Mouse (Mus musculus) urinary bladder, postnatal 4 days (tissue): ENCODE data around the gene Spint3.
"Not testable (repeated sequence)": the region's sequence is repeated elsewhere in the genome, so short reads cannot be mapped to it uniquely, and the experiment has no call there.

Source experiments
- DNase-seq, 2 experiments: peaks; one replicate each; pipeline ENCODE4 v3.0.0; 2021 to 2022; ENCODE audit warnings: low spot score in 2 of 2

Gene Spint3

GRCm38 (mm10) chr2:164573359-164573758 lies at the start of gene Spint3:
Gene Spint3 (minus strand): TSS chr2:164573459.
- DNase-seq, result not testable (repeated sequence)

- no peak for DNase-seq
Observed at GRCm38 (mm10) chr2:164621775-164622174, 48.5 kb upstream of the Spint3 start.

DNA sequence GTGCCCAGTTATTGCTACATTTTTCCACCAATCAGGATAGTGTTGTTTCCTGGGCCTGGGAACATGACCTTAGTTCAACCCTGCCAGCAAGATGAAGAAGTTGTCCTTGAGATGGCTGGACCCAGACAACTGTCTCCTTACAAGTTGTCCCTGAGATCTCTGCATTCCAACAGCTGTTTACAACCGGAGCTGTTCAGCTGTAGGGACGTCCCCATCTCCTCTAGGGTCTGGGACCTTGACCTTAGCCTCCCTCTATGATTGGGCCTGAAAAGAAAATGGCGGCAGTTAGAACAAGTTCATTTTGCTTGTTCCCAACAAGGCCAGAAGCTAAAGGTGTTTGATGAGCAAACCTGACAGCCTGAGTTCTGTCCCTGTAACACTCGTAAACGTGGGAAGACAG lies 45.8 kb upstream of the Spint3 start:
- DNase-seq, result no peak

GRCm38 (mm10) chr2:164615386-164615785 lies 42.1 kb upstream of the Spint3 start:
- peak in 1 of 2 experiments; percentile 36 for DNase-seq

GRCm38 (mm10) chr2:164613471-164613870 lies 40.2 kb upstream of the Spint3 start, which contains the start of the genes Wfdc6b and Wfdc8:
Gene Wfdc6b (plus strand): TSS chr2:164613522.
Gene Wfdc8 (minus strand): TSS chr2:164613626.
- DNase-seq, result peak; percentile 65 to 71

- DNase-seq, result no peak
Observed at GRCm38 (mm10) chr2:164608781-164609180, 35.5 kb upstream of the Spint3 start.

GRCm38 (mm10) chr2:164604411-164604810 lies 31.2 kb upstream of the Spint3 start:
- no peak for DNase-seq

GRCm38 (mm10) chr2:164603482-164603881 lies 30.2 kb upstream of the Spint3 start:
- DNase-seq, result no peak

GRCm38 (mm10) chr2:164600179-164600578 lies 26.9 kb upstream of the Spint3 start:
- DNase-seq, result no peak

DNA sequence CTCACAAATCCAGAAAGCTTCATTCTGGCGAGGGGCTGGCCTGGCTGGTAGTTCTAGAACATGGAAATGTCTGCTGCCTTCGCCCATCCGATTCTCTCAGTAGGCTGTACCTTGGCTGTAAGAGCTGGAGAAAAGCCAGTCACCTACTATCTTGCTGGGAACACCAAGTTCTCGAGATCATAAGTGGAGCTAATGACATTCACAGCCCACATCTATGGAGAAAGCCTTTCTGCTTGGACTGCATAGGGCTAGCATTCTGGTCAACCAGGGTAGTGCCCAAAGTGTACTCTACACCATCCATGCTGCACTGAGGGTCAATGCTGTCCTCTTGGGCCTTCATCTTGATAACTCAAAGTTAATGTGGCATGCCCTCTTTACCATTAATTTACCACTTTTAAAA lies 20.2 kb upstream of the Spint3 start, which contains the start of gene Eppin:
Eppin (minus strand) TSS at position 101 of the 400 bp plus-strand sequence.
- DNase-seq, result no peak

- no peak for DNase-seq
Observed at GRCm38 (mm10) chr2:164592014-164592413, 18.8 kb upstream of the Spint3 start.

DNA sequence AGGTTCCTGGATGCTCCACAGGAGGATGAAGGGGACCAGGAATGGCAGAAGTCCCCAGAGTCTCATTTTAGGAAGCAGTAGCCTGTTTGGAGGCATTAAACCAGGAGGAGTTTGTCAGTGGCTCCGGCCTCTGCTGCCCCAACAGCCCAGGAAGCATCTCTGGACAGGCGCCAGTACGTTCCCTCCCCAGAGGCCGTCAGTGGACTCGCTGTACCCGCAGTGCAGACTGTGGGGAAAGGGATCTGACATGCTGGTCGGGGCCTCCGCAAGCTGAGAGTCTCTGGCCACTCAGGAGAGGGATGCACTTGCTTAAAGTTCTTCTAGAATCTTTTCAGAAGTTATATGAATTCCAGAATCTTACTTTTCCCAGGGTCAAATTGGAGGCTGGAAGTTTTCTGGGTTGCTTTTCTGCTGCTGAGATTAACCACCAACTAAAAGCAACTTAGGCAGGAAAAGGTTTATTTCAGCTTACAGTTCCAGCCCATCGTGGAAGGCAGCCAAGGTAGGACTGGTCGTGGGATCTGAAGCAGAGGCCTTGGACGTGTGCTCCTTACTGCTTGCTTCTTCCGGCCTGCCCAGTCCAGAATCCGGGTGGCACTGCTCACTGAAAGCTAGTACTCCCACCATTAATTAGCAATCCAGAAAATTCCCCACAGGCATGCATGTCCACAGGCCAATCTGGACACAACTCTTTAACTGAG lies 11.9 kb upstream of the Spint3 start, which contains the start of gene Wfdc6a:
Wfdc6a (minus strand) TSS at position 423 of the 701 bp plus-strand sequence.
- DNase-seq, result not testable (repeated sequence)

GRCm38 (mm10) chr2:164567460-164567859 lies 5.8 kb downstream of the Spint3 start:
- DNase-seq, result no peak

GRCm38 (mm10) chr2:164566997-164567396 lies 6.3 kb downstream of the Spint3 start:
- DNase-seq, result no peak

GRCm38 (mm10) chr2:164564346-164564745 lies 8.9 kb downstream of the Spint3 start:
- no peak for DNase-seq

- DNase-seq, result peak in 1 of 2 experiments; percentile 44
Observed at GRCm38 (mm10) chr2:164563339-164564038, 9.8 kb downstream of the Spint3 start.

GRCm38 (mm10) chr2:164562391-164563188 lies 10.7 kb downstream of the Spint3 start, which contains the start of gene Wfdc2:
Gene Wfdc2 (plus strand): TSS chr2:164562413.
- peak in 1 of 2 experiments; percentile 32 for DNase-seq

- DNase-seq, result no peak
Observed at GRCm38 (mm10) chr2:164560106-164560505, 13.2 kb downstream of the Spint3 start.

- peak in 1 of 2 experiments; percentile 29 for DNase-seq
Observed at GRCm38 (mm10) chr2:164558991-164559645, 14.1 kb downstream of the Spint3 start.

DNA sequence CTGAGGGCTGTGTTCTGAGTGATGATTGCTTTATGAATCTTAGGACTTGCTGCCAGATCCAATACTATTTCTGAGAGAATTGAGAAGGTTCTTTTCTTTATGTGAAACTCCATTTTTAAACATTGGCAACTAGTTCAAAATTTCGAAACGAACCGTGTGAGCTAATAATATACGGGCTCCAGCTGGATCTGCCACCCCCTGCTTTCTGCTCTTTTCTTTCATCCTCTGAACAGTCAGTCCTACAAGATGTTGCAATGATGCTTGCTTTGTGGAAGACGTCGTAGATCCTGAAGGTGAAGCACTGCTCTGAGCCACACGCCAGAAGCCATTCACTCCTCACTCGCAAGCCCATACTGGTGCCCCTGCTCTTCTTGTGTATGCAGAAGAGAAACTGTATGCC lies 14.8 kb downstream of the Spint3 start:
- DNase-seq, result no peak

- DNase-seq, result no peak
Observed at GRCm38 (mm10) chr2:164551502-164551901, 21.8 kb downstream of the Spint3 start.
